Mouse (Mus musculus) testis, postnatal 10 days (tissue): Measurements from ENCODE around the gene Klf16.

Experiments
- DNase-seq: peaks from one replicate; pipeline ENCODE4 v3.0.0; 2021; ENCODE audit warnings: low spot score

Gene Klf16

GRCm38 (mm10) chr10:80574896-80575295 lies 2.2 kb downstream of the Klf16 start:
- DNase-seq: no peak

- DNase-seq: no peak
Observed at GRCm38 (mm10) chr10:80573944-80574343, 3.2 kb downstream of the Klf16 start.

GRCm38 (mm10) chr10:80572477-80572876 lies 4.6 kb downstream of the Klf16 start:
- DNase-seq: no peak

- peak; percentile 72 for DNase-seq
Observed at GRCm38 (mm10) chr10:80570871-80571836, 6.0 kb downstream of the Klf16 start.

- no peak for DNase-seq
Observed at GRCm38 (mm10) chr10:80570419-80570818, 6.7 kb downstream of the Klf16 start.

GRCm38 (mm10) chr10:80569664-80570066 lies 7.5 kb downstream of the Klf16 start:
- peak; percentile 81 for DNase-seq

- no peak for DNase-seq
Observed at GRCm38 (mm10) chr10:80568876-80569275, 8.2 kb downstream of the Klf16 start.

GRCm38 (mm10) chr10:80566375-80567092 lies 10.6 kb downstream of the Klf16 start:
- peak; percentile 94 for DNase-seq

GRCm38 (mm10) chr10:80561116-80561944 lies 15.8 kb downstream of the Klf16 start, which contains the start of gene Rexo1:
TSS of gene Rexo1 (minus strand) at chr10:80561560.
- DNase-seq: peak; percentile 95

GRCm38 (mm10) chr10:80560621-80561020 lies 16.5 kb downstream of the Klf16 start:
- DNase-seq: no peak

DNA sequence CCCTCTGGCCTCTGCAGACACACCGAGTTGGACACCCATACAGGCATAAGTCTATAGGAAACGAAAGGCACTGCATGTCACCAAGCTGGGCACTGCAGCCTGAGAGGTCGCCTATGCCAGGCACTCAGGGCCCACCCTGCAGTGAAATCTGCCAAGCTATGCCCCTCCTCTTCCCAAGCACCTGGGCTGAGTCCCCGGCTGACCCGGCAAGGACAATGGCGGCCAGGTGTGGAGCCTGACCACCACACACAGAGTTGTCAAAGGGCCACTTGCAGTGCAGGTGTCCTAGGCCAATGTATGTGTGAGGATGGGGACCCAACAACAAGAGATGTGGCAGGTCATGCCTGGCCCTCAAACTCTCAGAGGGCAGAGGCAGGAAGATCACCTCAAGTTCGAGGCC lies 17.7 kb downstream of the Klf16 start:
- DNase-seq: no peak

GRCm38 (mm10) chr10:80557346-80557965 lies 19.7 kb downstream of the Klf16 start:
- peak; percentile 96 for DNase-seq

DNA sequence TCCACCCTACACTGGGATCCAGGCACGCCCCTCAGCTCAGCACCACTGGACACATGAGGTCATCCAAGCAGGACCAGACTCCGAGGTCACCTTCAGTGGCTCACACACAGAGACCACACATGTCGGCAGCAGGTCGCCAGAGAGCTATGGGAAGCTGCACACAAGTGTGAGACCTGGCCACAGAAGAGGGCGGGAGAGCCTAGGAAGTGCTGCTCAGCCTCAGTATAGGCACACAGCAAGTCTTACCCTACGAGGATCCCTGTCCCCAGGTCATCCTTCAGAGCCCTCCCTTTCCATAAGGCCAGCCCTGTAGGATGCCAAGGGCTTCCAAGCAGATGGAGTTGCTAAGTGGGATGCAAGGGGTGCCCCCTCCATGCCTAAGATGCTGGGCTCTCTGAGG lies 23.1 kb downstream of the Klf16 start:
- DNase-seq: no peak

GRCm38 (mm10) chr10:80553575-80553974 lies 23.5 kb downstream of the Klf16 start:
- DNase-seq: no peak

GRCm38 (mm10) chr10:80552364-80552763 lies 24.8 kb downstream of the Klf16 start:
- peak; percentile 60 for DNase-seq

DNA sequence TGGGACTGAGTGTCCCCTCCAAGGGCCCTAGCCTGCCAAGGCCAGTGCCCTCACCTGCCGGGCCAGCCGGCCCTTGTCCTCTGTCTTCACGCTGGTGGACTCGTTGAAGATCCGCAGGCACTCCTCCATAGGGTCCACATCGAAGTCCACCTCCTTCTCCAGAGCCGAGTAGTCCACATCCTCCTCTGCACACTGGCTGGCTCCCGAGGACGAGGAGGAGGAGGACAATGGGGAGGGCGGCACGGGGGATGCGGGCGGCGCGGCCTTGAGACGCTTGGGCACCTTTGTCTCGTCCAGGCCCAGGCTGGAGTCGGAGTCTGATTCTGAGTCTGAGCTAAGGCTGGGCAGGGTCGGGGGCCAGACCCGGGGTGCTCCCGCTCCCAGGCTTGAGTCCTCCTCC lies 27.8 kb downstream of the Klf16 start:
- peak; percentile 80 for DNase-seq

DNA sequence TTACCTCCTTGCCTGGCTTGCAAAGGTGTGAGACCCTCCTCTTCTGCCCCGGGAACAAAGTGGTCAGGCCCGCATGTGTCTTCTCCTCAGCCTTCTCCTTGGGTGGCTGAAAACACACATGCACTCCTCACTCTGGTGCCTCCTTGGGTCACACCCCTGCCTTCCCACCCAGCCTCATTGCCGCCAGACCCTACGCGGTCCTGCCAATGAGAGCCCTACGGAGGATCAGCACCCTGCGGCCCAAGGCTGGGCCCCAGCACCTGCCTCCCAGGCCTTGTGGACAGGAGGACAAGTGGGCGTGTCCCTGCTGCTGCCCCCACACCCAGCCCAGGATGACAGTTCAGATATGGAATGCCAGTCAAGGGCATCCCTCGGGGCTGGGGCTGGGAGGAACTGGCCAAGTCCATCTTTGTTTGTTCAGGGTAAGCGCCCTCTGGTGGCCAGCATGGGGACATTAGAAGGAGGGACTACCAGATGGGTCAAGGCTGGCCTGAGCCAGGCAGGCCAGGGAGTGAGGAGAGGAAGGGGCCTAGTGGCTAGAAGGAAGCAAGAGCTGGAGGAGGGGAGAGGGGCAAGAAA lies 28.6 kb downstream of the Klf16 start:
- peak; percentile 92 for DNase-seq

GRCm38 (mm10) chr10:80547539-80547938 lies 29.6 kb downstream of the Klf16 start:
- peak; percentile 66 for DNase-seq

GRCm38 (mm10) chr10:80546945-80547344 lies 30.2 kb downstream of the Klf16 start:
- no peak for DNase-seq

DNA sequence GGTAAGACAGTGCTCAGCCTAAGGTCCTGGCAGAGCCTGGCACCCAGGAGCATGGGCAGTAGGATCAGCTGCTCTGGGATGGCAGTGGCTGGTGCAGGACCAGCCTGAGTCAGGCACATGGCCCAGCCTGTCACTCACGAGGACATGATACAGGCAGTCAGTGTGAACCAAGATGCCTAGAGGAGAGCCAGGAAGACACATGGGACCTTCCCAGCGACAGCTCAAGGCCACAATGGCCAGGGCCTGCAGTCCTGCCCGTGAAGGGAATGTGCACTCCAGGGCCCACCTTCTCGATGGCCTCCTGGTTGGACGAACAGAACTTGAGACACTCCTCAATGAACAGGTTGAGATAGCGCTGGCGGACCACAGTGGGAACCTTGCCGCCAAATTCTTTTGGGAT lies 31.5 kb downstream of the Klf16 start:
- no peak for DNase-seq

GRCm38 (mm10) chr10:80543873-80544272 lies 33.2 kb downstream of the Klf16 start:
- no peak for DNase-seq
